Mouse (Mus musculus) liver, embryonic 14 days (tissue): ENCODE data around the gene Btg4. TPM values are rescaled to one million over a fixed set of nuclear protein-coding genes. Genes with fewer than 3 reads are reported as not detected.

Source experiments
- polyA plus RNA-seq: library from polyadenylated mRNA; depleted of rRNA; stranded (reverse); fragments of >200 nt; gene quantifications from 2 replicates; pipeline ENCODE4 v1.2.3, GENCODE M21; 2012; rRNA removed

Btg4 gene
- 0.02 TPM in 1 of 2 replicates, not detected in the other for polyA plus RNA-seq

GRCm38 (mm10) chr9:51060601-51061000, at the start of gene Btg4:
TSS of gene Btg4 (plus strand) at chr9:51060901.

GRCm38 (mm10) chr9:51076979-51077315, 16.2 kb downstream of the Btg4 start, which contains the start of gene Layn:
TSS of gene Layn (minus strand) at chr9:51077094.

DNA sequence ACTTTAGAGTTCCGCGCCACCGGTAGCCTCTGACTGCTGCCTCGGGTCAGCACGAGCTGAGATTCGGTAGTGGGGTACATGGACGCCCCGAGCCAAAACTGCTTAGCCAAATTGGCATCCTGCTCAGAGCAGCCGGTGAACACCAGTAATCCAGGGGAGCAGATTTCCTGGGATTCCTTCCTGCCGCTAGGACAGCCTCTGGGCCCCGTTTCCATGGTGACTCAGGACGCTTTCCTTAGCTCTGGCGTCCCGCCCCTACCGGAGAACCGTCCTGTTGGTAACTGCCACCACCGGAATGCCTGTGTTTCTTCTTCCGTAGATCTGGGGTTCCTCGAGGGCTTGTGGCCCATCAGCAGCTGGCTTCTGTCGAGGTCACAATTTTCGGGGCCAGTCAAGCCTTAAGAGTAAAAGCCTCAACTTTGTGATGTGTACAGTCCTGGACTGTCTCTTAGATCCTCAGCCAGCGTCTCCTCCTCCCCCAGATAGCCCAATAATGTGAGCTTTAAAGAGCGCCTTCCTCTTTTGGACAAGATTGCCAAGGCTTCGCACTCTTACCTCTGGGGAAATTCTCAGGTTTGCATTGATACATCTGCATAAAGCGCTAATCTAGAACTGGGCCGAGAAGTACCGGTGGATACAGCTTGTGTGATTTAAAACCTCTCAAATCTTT, 41.2 kb downstream of the Btg4 start, which contains the start of gene 4833427G06Rik:
TSS of gene 4833427G06Rik (minus strand) at position 323 of the 670 bp plus-strand sequence.

DNA sequence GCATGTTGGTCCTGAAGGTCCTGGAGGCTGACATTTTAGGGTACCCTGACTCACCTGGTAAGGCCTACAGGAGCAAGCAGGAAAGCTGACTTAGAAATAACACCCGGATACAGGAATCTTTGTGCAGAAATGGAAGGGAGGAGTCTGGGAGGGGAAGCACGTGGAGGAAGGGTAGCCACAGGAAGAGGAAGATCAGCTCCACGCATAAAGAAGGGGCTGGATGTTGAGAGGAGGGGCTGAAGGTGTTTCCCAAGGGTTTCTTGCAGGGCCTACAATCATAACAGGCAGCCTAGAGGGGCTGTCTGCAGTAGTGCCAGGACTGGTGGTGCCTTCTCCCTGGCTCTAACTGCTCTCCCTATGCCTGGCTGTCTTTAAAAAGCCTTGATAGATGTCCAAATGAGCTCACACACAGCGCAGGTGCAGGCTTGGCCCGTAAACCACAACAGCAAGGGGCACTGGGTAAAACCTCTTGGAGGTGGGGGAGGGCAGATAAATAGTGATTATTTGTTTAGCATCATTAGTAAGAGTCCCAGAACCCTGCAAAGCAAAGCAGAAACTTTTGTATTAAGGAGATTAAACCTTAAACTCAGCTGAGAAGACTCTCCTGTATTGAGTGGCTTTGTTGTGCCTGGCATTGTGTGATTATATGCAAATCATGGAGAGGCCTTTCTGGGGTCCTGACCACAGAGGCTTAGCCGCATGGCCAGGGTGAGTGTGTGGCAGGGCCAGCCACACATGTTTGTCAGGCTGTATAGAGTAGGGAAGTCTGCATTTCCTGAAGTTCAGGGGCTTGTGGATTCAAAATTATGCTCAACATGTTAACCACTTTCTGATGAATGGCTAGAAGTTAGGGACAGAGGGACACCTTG, 104.8 kb downstream of the Btg4 start, which contains the start of gene Gm32742:
TSS of gene Gm32742 (minus strand) at position 206 of the 869 bp plus-strand sequence.

Other genes starting within 250 kb of the Btg4 start
- 23.1 and 32.1 TPM in 2 replicates for gene Ppp2r1b, start 215.6 kb upstream of the Btg4 start, polyA plus RNA-seq
- gene Sik2, start 51.8 kb upstream of the Btg4 start, polyA plus RNA-seq = 6.7 and 7.8 TPM in 2 replicates
- gene Layn, start 16.2 kb downstream of the Btg4 start, polyA plus RNA-seq = 0.50 and 0.69 TPM in 2 replicates
- not detected in 2 replicates for gene 4833427G06Rik, start 41.2 kb downstream of the Btg4 start, polyA plus RNA-seq
- gene Gm32742, start 104.6 kb downstream of the Btg4 start, polyA plus RNA-seq = 0.01 TPM in 2 replicates
- gene Pou2af1, start 152.8 kb downstream of the Btg4 start, polyA plus RNA-seq = 0.32 and 0.45 TPM in 2 replicates
- 0.10 and 0.16 TPM in 2 replicates for gene Colca2, start 217.7 kb downstream of the Btg4 start, polyA plus RNA-seq